Mouse (Mus musculus) urinary bladder, postnatal 36 days (tissue): ENCODE results near the gene Me3.

ENCODE experiments used
- DNase-seq, 2 experiments: peaks; one replicate each; pipeline ENCODE4 v3.0.0; 2022; ENCODE audit warnings: low spot score in 2 of 2, mixed read lengths in 1 of 2

The Me3 gene

GRCm38 (mm10) chr7:89632342-89633251 lies at the start of gene Me3:
Gene Me3, plus strand, starts transcription at chr7:89632392.
- DNase-seq: peak; percentile 45 to 60

GRCm38 (mm10) chr7:89590039-89590438 lies 42.2 kb upstream of the Me3 start:
- DNase-seq: no peak

- DNase-seq: no peak
Measured at GRCm38 (mm10) chr7:89590542-89591251, 41.5 kb upstream of the Me3 start.

- DNase-seq: no peak
Measured at GRCm38 (mm10) chr7:89595813-89596212, 36.4 kb upstream of the Me3 start.

- DNase-seq: no peak
Measured at GRCm38 (mm10) chr7:89605589-89606536, 26.3 kb upstream of the Me3 start.

- no peak for DNase-seq
Measured at GRCm38 (mm10) chr7:89607329-89607728, 24.9 kb upstream of the Me3 start.

- DNase-seq: no peak
Measured at GRCm38 (mm10) chr7:89611236-89611635, 21.0 kb upstream of the Me3 start.

- DNase-seq: no peak
Measured at GRCm38 (mm10) chr7:89616235-89616634, 16.0 kb upstream of the Me3 start.

- DNase-seq: no peak
Measured at GRCm38 (mm10) chr7:89623331-89623730, 8.9 kb upstream of the Me3 start.

GRCm38 (mm10) chr7:89627393-89627792 lies 4.8 kb upstream of the Me3 start:
- no peak for DNase-seq

- DNase-seq: no peak
Measured at GRCm38 (mm10) chr7:89628006-89628405, 4.2 kb upstream of the Me3 start.

GRCm38 (mm10) chr7:89629006-89629405 lies 3.2 kb upstream of the Me3 start:
- no peak for DNase-seq

GRCm38 (mm10) chr7:89629914-89630313 lies 2.3 kb upstream of the Me3 start:
- no peak for DNase-seq

- no peak for DNase-seq
Measured at GRCm38 (mm10) chr7:89630796-89631195, 1.4 kb upstream of the Me3 start.

- no peak for DNase-seq
Measured at GRCm38 (mm10) chr7:89640533-89640932, 8.3 kb downstream of the Me3 start.

- DNase-seq: no peak
Measured at GRCm38 (mm10) chr7:89640944-89641661, 8.9 kb downstream of the Me3 start.

GRCm38 (mm10) chr7:89645015-89645414 lies 12.8 kb downstream of the Me3 start:
- no peak for DNase-seq

- no peak for DNase-seq
Measured at GRCm38 (mm10) chr7:89647864-89648263, 15.7 kb downstream of the Me3 start.

GRCm38 (mm10) chr7:89657183-89657582 lies 25.0 kb downstream of the Me3 start:
- DNase-seq: no peak

GRCm38 (mm10) chr7:89657692-89658212 lies 25.6 kb downstream of the Me3 start:
- no peak for DNase-seq

- no peak for DNase-seq
Measured at GRCm38 (mm10) chr7:89664197-89664596, 32.0 kb downstream of the Me3 start.
